Mouse (Mus musculus): ENCODE measurements around the gene Abtb2.
A peak's percentile ranks its signal among the peaks of the same experiment; 100 is the strongest.
"Not testable (repeated sequence)": the region's sequence is repeated elsewhere in the genome, so short reads cannot be mapped to it uniquely, and the experiment has no call there.

The Abtb2 gene

GRCm38 (mm10) chr2:103565732-103566422, at the start of gene Abtb2:
Gene Abtb2 (plus strand): TSS chr2:103566310.
- DNase-seq (ENCODE audit: low read depth): peak; percentile 91

- no peak for DNase-seq (ENCODE audit: low read depth)
These were observed 49.6 kb upstream of the Abtb2 start for GRCm38 (mm10) chr2:103516472-103516871.

DNA sequence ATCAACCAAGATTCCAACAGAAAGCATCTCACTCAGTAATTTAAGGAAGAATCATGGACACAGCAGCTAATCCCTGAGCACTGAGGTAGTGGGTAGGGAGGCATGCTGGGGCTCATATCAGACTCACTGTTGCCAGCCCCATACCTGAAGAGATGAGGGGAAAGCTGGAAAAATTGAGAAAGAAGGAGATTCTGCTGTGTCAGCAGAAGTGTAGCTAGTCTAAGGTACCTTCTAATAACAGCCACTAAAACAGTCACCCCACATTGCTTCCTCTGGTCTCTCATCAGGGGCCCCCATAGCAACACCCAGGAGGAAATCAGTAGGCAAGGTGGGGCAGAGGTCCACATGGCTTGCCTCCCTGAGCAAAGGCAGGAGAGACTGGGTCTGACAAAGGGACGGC, 40.5 kb upstream of the Abtb2 start:
- no peak for DNase-seq (ENCODE audit: low read depth)

DNA sequence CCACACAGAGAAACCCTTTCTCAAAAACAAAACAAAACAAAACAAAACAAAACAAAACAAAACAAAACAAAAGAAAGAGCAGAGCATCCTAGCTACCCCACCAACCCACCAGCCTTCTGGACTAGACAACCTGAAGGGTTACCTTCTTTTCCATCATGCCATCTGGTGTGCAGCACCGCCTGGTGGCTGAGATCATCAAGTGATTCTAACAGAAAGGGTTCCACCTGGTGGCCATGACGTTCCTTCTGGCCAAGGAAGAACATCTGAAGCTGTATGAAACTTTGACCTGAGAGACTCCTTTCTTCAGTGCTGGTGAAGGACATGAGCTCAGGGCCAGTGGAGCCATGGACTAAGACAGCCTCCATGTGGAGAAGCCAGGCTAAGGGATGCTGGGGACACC, 19.0 kb upstream of the Abtb2 start:
- DNase-seq (ENCODE audit: low read depth): peak; percentile 51

DNA sequence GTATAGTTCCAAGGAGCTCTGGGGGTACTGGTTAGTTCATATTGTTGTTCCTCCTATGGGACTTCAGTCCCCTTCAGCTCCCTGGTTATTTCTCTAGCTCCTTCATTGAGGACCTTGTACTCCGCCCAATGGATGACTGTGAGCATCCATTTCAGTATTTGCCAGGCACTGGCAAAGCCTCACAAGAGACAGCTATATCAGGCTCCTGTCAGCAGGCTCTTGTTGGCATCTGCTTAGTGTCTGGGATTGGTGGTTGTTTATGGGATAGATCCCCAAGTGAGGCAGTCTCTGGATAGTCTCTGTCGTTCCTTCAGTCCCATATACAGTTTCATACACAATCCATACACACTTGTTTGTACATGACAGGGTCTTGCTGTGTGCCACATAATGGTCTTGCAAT, 15.8 kb upstream of the Abtb2 start:
- DNase-seq (ENCODE audit: low read depth): not testable (repeated sequence)

- DNase-seq (ENCODE audit: low read depth): no peak
These were observed 12.1 kb upstream of the Abtb2 start for GRCm38 (mm10) chr2:103554041-103554440.

GRCm38 (mm10) chr2:103556125-103556877, 9.8 kb upstream of the Abtb2 start:
- no peak for DNase-seq (ENCODE audit: low read depth)

- DNase-seq (ENCODE audit: low read depth): no peak
These were observed 5.2 kb upstream of the Abtb2 start for GRCm38 (mm10) chr2:103560955-103561354.

GRCm38 (mm10) chr2:103564427-103565023, 1.6 kb upstream of the Abtb2 start:
- DNase-seq (ENCODE audit: low read depth): peak; percentile 49

GRCm38 (mm10) chr2:103565171-103565591, 929 bp upstream of the Abtb2 start:
- peak; percentile 17 for DNase-seq (ENCODE audit: low read depth)

DNA sequence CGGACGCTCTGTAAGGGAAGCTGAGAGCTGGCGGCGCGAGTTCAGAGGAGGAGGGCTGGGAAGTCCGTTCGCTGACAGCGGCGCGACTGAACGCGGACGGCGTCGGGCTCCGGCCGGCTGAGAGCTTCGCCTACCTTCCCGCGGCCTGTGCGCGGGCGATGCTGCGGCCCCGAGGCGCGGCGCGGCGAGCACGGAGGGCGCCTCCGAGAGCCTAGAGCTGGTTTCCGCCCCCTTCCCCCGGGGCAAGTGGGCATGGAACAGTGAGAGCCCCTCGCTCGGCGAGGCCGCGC, 258 bp downstream of the Abtb2 start:
- DNase-seq (ENCODE audit: low read depth): no peak

DNA sequence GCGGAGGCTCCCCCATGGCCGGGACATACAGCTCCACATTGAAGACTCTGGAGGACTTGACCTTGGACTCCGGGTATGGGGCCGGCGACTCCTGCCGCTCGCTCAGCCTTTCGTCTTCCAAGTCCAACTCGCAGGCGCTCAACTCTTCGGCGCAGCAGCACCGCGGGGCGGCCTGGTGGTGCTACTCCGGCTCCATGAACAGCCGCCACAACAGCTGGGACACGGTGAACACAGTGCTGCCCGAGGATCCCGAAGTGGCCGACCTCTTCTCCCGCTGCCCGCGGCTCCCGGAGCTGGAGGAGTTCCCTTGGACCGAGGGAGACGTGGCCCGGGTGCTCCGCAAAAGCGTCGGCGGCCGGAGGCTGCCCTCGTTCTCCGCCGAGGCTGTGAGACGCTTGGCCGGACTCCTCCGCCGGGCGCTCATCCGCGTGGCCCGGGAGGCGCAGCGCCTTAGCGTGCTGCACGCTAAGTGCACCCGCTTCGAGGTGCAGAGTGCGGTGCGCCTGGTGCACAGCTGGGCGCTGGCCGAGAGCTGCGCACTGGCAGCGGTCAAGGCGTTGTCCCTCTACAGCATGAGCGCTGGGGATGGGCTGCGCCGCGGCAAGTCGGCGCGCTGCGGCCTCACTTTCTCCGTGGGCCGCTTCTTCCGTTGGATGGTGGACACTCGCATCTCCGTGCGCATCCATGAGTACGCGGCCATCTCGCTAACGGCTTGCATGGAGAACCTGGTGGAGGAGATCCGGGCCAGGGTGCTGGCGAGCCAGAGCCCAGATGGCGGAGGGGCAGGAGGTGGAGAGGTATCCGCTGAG, 807 bp downstream of the Abtb2 start:
- no peak for DNase-seq (ENCODE audit: low read depth)

DNA sequence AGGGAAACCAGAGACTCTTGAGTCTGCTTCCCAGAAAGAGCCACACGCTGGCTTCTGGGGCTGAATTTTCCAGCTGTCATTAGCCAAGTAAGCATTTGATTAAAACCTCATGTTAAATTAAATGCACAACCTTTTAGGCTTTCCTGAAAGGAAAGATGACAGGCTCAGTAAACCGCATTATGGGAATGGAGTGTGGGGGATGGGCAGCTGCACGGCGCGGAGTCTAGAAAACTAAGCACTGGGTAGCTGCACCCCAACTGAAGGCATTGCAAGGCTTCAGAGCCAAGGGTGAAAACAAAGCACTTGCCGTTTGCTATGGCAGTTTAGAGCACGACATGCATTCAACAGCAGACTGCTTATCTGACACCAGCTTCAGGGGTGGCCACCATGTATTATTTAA, 2.1 kb downstream of the Abtb2 start:
- no peak for DNase-seq (ENCODE audit: low read depth)

DNA sequence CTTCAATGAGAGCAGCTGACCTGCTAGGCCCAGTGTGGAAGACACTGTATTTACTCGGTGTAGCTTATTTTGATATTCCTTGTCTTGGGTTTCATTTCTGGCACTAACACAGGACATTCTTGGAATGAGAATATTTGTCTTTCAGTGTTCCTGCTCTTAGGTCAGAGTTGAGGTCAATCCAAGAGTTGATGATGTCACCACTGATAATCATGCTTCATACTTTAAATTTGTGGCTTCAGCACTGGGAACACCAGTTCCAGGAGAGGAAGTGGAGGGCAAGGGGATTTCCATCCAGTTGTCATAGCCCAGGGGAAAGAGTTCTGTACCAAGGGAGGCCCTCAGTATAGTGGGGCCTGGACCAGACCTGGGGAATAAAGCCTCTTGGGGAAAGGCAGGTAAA, 3.6 kb downstream of the Abtb2 start:
- DNase-seq (ENCODE audit: low read depth): no peak

DNA sequence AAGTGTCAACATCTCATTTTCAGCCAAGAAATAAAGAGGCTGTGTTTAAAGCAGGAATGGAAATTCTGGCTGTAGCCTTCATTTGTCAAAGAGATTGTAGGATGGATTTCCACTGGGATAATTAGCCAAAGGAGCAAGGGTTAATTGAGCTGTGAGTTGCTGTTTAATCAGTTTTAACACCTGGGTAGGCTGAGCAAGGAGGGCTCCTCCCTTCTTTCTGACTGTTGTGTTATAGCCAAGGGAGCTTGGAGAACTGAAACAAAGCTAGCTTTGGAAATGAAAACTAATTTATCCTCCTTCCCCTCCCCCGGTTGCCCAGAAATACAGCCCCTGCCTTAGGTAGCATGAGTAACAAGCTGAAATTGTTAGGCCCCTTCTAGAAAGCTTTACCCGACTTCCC, 6.2 kb downstream of the Abtb2 start:
- no peak for DNase-seq (ENCODE audit: low read depth)

DNA sequence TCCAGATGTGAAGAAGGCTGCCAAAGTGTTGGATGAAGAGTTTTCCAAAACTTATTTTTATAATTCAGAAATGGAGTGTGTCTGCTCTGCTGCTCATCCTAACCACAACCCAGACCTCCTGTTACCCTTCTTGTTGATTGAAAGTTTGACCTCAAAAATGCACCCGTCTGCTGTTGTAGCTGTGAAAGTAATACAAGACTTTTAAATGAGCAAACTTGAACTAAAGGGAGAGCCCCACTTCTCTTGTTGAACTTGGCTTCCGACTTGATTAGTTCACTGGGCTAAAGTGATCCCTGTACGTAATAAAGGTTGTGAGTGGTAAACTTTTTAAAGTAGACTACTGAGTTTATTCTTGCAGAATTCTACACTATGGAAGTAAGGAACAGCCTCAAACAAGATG, 10.3 kb downstream of the Abtb2 start:
- no peak for DNase-seq (ENCODE audit: low read depth)

GRCm38 (mm10) chr2:103577752-103578662, 11.9 kb downstream of the Abtb2 start:
- no peak for DNase-seq (ENCODE audit: low read depth)

- no peak for DNase-seq (ENCODE audit: low read depth)
These were observed 12.6 kb downstream of the Abtb2 start for GRCm38 (mm10) chr2:103578663-103579213.

DNA sequence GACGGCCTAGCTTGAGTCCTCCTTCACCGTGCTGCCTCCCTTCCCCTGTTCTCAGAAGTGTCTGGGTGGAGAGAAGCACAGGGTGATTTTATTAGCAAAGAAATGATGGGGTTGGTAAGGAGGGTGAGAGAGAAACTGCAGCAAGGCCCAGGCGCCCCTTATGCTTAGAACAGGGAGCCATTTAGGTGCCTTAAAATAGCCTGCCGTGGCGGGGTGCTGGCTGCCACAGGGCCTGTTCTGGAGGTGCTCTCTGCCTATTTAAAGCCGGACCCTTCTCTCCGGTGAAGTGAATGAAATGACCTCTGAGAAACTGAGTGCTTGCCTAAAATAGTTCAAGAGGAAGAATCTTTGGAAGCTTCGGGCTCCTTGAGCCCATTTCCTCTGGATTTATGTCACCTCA, 14.6 kb downstream of the Abtb2 start:
- no peak for DNase-seq (ENCODE audit: low read depth)

DNA sequence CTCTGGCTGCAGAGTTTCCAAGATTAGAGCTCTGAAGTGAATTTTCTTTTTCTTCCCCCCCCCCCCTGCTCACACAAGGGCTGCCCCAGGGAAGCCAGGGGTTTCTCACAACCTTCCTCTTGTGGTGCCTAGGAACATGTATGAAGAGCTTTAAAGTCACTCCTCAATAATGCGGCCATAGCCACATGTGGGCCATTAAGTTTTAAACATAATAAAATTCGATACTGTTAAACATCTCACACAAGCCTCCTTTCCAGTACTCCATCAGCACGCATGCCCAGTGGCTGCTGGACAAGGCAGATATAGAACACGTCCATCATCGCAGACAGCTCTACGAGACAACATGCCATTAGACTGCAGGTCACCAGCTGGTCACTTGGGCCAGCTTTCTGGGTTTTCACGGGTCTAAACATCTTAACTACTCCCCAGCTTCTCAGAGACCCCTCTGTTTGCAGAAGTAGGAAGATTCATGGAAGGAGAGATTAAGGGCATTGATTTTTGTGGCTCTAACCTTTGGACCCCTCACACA, 15.3 kb downstream of the Abtb2 start:
- DNase-seq (ENCODE audit: low read depth): no peak

GRCm38 (mm10) chr2:103583316-103583715, 17.2 kb downstream of the Abtb2 start:
- no peak for DNase-seq (ENCODE audit: low read depth)

Measured in c-Kit-positive CD71-positive TER-119-negative erythroid progenitor cells, embryonic 14.5 days (primary cell).